Mouse (Mus musculus) spleen, adult 2 months (tissue): ENCODE results near the gene Samd4b. TPM values are rescaled to one million over a fixed set of nuclear protein-coding genes. Genes with fewer than 3 reads are reported as not detected.

Experiments used
- DNase-seq, 2 experiments: peaks; one replicate each; pipeline versions ENCODE4 v3.0.0 to v3.0.0-alpha.2; 2012 to 2021; ENCODE audit warnings: low spot score in 2 of 2, low read depth in 1 of 2
- H3K27ac ChIP-seq: fragments of 200-500 bp; 2 replicates; pipeline ENCODE4 v1.5.1; 2012; ENCODE audit warnings: low read length, inconsistent platforms; ENCODE audit not compliant: insufficient read depth
- H3K27me3 ChIP-seq: fragments of 200-500 bp; 2 replicates; pipeline ENCODE4 v1.6.1; 2012; ENCODE audit warnings: mild to moderate bottlenecking, moderate library complexity, low read length, inconsistent platforms; ENCODE audit not compliant: control insufficient read depth, insufficient read depth
- H3K36me3 ChIP-seq: fragments of 200-500 bp; 2 replicates; pipeline ENCODE4 v1.6.1; 2012; ENCODE audit warnings: mild to moderate bottlenecking, low read length, inconsistent platforms; ENCODE audit not compliant: control insufficient read depth, insufficient read depth
- H3K4me1 ChIP-seq: fragments of 200-500 bp; 2 replicates; pipeline ENCODE4 v1.6.1; 2011; ENCODE audit warnings: inconsistent platforms; ENCODE audit not compliant: control insufficient read depth, insufficient read depth, insufficient read length
- H3K4me3 ChIP-seq: fragments of 200-500 bp; 2 replicates; pipeline ENCODE4 v1.5.1; 2011; ENCODE audit warnings: mild to moderate bottlenecking, inconsistent platforms; ENCODE audit not compliant: insufficient read depth, insufficient read length; ENCODE audit errors: extremely low read depth
- CTCF ChIP-seq: fragments of 200-500 bp; IDR thresholded peaks from 2 replicates; pipeline ENCODE4 v1.5.1; 2011; ENCODE audit warnings: mild to moderate bottlenecking, inconsistent platforms; ENCODE audit not compliant: insufficient read depth, insufficient read length, insufficient replicate concordance; ENCODE audit errors: extremely low read depth
- POLR2A ChIP-seq: fragments of 200-500 bp; IDR thresholded peaks from 2 replicates; pipeline ENCODE4 v1.6.1; 2011; ENCODE audit warnings: low read depth, low read length, inconsistent platforms
- WGBS: fragments of 180-500 bp; shearing (Covaris S2); methylation state at CpG from one replicate; pipeline ENCODE4 v1.1.7; 2018; 5-methylcytosine and 5-hydroxymethylcytosine counted together
- polyA plus RNA-seq: library from polyadenylated mRNA; depleted of rRNA; stranded (reverse); fragments of >200 nt; gene quantifications from 2 replicates; pipeline ENCODE4 v1.2.3, GENCODE M21; 2012

Samd4b gene
- polyA plus RNA-seq, 1 experiment, result 48.2 TPM

GRCm38 (mm10) chr7:28441776-28442485, 156.0 kb downstream of the Samd4b start:
- 32% methylated on average over 14 of the region's 14 CpGs for WGBS
- no peak for TF ChIP-seq POLR2A
- TF ChIP-seq CTCF, result no peak
- peaks cover 7% of the 10 kb centered on the region; the same call in 1 of the 2 replicates for H3K4me1 ChIP-seq
- peak overlapping the region; percentile 87 for H3K27ac ChIP-seq
- no peaks in the 10 kb centered on the region for H3K27me3 ChIP-seq
- no peak for DNase-seq
- peaks cover 3% of the 10 kb centered on the region for H3K36me3 ChIP-seq
- peak overlapping the region; percentile 47; the same call in 1 of the 2 replicates for H3K4me3 ChIP-seq

DNA sequence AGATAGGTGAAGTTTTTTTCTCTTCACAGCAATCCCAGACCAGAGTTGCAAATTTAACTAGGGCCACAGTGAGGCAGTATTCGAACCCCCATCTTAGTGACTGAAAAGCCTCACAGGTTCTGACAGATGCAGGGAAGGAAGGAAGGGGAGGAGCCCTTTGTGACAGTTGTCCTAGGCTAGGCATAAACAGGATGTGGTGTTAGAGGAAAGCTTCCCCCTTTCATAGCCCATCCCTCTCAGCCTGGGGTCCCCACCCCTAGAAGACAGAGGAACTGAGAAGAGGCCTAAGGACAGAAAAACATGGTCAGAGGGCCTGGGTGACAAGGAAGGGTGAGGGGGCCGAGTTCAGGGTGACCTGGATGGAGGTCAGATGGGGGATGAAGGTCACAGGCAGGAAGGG, 157.2 kb downstream of the Samd4b start:
- TF ChIP-seq CTCF (no peak), POLR2A (peak; percentile 93)
- DNase-seq, result peak; percentile 77 to 88
- H3K36me3 ChIP-seq, result peaks cover under 1% of the 10 kb centered on the region
- H3K4me1 ChIP-seq, result peaks cover 7% of the 10 kb centered on the region
- peak overlapping the region; percentile 66 for H3K4me3 ChIP-seq
- WGBS, result 2% methylated on average over 2 of the region's 2 CpGs
- H3K27me3 ChIP-seq, result no peaks in the 10 kb centered on the region
- peak overlapping the region; percentile 96 for H3K27ac ChIP-seq

GRCm38 (mm10) chr7:28438771-28439170, 159.2 kb downstream of the Samd4b start:
- Histone ChIP-seq H3K27ac (no peak overlapping the region), H3K36me3 (no peaks in the 10 kb centered on the region), H3K4me3 (no peak overlapping the region), H3K27me3 (no peaks in the 10 kb centered on the region), H3K4me1 (peaks cover 11% of the 10 kb centered on the region)
- 59% methylated on average over 2 of the region's 2 CpGs for WGBS
- DNase-seq, result no peak
- TF ChIP-seq CTCF (no peak), POLR2A (no peak)

GRCm38 (mm10) chr7:28437964-28438363, 160.0 kb downstream of the Samd4b start:
- H3K36me3 ChIP-seq, result no peaks in the 10 kb centered on the region
- no peak for TF ChIP-seq POLR2A
- no peak for TF ChIP-seq CTCF
- no peaks in the 10 kb centered on the region for H3K27me3 ChIP-seq
- H3K4me3 ChIP-seq, result no peak overlapping the region
- peaks cover 13% of the 10 kb centered on the region for H3K4me1 ChIP-seq
- no peak for DNase-seq
- H3K27ac ChIP-seq, result no peak overlapping the region

- TF ChIP-seq CTCF, result peak; percentile 63; the same call in 1 of the 2 replicates
- no peak; the same call in 1 of the 2 replicates for TF ChIP-seq POLR2A
- H3K27ac ChIP-seq, result peak within 1 kb of the TSS; percentile 92
- WGBS, result 9% methylated on average over 16 of the region's 16 CpGs
- DNase-seq, result peak; percentile 83 to 86
- no peaks in the 10 kb centered on the region for H3K27me3 ChIP-seq
- no peaks in the 10 kb centered on the region for H3K36me3 ChIP-seq
- peak within 1 kb of the TSS; percentile 75 for H3K4me3 ChIP-seq
- H3K4me1 ChIP-seq, result peaks cover 17% of the 10 kb centered on the region
Observed at GRCm38 (mm10) chr7:28436932-28437570, 160.9 kb downstream of the Samd4b start, which contains the start of gene Gmfg. Gmfg (plus strand) TSS chr7:28437447.

DNA sequence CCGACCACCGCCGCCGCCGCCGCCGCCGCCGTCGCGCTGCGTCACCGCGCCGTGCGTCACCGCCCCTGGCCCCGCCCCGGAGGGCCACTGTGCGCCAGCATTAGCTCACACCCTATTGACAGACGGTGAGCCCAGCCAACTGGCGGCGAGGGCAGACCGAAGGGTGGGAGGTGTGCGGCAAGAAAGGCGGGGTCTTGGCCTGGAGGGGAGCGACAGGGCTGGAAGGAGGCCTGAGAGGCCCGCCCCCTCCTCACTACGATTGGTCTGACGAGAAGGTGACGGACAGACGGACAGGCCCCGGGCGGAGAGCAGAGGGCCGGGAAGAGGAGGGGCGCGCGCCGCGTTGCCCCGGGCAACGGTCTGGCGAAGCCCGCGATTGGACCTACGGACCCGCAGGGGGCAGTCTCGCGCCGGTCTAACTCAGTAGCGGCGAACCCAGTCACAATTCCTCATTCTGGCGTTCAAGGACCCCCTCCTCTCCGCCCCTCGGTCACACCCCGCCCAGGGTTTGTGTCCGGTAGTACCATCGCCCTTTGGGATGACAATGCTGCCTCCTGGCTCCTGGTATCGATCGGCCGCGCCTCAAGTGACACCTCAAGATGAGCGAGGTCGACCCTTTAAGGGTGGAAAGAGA, 161.6 kb downstream of the Samd4b start:
- Histone ChIP-seq H3K27ac (peak overlapping the region; percentile 92), H3K36me3 (peaks cover 1% of the 10 kb centered on the region; the same call in 1 of the 2 replicates), H3K4me3 (peak overlapping the region; percentile 75), H3K27me3 (no peaks in the 10 kb centered on the region), H3K4me1 (peaks cover 13% of the 10 kb centered on the region)
- WGBS, result 1% methylated on average over 63 of the region's 64 CpGs
- peak; percentile 65 for TF ChIP-seq CTCF
- TF ChIP-seq POLR2A, result no peak
- DNase-seq, result peak; percentile 99 to 100
